Mouse (Mus musculus): Measurements from ENCODE around the gene Srrt.

Gene Srrt

DNA sequence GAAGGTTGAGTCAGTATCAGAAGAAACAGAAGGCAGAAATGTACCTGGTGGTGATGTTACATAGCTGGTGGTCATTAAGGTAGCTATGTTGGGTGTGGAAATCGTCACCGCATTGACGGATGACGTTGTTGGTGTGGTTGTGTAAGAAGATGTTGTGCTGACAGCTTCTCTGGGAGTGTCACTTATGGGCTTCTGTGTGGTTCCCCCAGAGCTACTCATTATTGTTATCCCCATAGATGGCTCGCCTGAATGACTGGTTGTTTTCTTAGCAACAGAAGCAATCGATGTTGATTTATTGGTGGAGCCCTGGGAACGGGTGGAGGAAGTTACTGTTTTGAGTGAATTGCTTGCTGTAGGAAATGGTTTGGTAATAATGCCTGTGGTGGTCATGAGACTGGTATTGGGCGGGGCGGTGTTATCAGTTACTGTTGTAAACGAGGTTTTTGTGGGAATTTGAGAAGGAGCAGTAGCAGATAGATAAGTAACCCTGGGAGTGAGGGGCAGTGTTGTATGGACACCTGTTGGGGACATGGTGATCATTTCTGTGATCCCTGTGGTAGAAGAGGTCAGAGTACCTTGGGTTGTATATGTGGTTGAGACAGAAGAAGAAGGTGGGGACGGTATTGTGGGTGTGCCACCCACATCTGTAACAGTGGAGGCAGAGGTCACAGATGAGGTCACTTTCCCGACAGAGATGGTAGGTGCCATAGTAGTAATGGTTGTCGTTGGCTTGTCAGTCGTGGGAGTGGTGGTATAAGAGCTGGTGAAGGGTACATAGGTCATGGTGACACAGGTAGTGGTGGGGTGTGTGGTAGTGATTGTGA lies 43.4 kb downstream of the Srrt start:
- DNase-seq (ENCODE audit: low spot score): no peak
